Mouse (Mus musculus): ENCODE measurements at regions not wholly inside any gene's neighbourhood (a gene's known extent, or its start where the extent isn't known, plus 50 kb on each side); places are given as distances from the start of the nearest gene placed in this dataset.
A peak's percentile ranks its signal among the peaks of the same experiment; 100 is the strongest.
"Not testable (repeated sequence)": the region's sequence is repeated elsewhere in the genome, so short reads cannot be mapped to it uniquely, and the experiment has no call there.

DNA sequence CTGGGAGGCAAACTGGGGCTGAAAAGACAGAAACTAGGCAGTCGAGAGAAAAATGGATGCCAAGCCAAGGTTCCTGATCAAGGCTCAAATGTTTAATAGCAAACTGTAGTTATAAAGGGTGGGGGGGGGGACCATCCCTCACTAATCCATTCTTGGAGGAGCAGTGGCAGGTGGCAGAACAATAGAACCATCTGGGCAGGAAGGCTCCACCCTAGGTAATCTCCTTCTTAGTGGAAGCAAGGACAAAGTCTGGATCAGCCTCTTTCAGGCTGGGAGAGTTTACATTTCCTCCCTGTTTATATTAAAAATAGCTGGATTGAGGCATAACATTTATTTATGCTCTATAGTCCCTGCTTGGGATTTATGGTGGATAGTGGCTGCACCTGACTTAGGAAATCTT, 180.8 kb downstream of the Cdh9 start:
- no peak for DNase-seq

DNA sequence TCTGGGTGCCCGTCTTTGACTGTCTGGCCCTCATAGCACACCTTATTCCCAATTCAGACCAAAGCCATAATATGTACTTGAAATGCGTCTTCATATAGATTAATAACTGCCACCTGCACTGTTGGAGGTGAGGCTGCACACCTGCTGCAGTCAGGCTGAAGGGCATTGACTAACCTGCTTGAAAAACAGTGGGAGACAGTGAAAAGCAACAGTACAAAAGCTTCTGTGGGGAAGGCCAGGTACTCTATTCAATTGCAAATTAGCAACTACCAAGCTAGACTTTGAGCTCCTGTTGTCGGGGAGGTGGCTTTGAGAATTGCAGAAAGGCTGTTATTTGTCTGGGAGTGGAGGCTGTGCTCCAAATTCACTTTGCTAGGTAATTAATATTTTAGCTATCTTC, 181.4 kb downstream of the Cdh9 start:
- DNase-seq = not testable (repeated sequence)

DNA sequence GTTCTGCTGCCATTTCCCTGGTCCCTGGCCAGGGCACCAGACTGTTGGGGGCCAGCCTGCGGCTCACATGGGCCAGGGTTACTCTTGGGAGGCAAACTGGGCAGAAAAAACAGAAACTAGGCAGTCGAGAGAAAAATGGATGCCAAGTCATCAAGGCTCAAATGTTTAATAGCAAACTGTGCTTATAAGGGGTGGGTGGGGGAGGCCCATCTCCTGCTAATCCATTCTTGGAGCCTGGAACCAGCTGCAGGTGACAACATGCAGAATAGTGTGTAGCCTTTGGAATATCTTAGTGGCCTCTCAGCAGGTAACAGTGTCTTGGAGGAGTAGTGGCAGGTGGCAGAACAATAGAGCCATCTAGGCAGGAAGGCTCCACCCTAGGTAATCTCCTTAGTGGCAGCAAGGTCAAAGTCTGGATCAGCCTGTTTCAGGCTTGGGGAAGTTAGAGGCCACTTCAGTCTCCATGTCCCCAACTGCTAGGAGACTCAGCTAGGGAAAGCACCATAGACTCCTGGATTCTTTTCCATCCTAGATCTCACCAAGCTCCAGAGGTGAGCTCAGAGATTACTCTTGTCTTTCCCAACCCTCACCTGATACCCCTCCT, 186.5 kb downstream of the Cdh9 start:
- DNase-seq = no peak

DNA sequence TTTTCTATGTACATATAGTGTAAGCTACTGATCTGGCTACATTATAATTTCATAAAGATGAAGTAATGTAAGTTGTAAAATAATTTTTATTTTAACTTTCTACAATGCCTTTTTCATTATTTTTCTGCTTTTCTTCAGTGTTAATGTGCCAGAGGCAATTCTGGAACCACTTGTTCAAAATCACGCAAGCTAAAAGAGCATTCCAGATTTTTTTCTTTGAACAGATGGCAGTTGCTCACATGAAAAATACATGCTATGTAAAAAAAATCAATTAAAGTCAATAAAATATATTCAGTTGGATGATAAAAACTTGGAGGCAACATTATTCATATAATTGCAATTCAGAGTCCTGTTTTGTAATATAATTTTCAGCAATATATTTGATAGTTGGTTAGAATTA, 194.7 kb downstream of the Cdh9 start:
- no peak for DNase-seq

DNA sequence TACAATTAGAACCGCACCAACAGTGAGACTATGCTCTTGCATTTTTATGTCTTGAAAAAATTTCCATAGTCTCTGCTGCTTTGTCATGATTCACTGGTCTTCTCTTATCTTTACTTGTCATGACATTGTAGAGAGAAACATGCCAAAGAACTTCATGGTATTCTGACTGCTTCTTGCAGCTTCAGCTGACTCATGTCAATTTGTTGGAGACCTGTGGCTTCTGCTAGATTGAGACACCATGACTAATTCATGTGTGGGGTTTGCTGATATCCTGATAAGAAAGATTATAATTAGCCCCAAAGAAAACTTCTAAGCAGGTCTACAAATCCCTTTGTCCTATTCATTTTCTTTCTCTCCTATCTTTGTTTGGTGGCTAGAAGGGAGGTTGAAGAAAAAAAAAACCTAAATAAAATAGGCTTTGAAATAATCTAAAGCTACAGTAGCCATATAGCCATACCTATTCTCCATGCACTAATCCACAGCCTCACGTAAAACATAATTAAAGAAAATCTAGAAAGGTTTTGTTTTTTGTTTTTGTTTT, 204.7 kb downstream of the Cdh9 start:
- no peak for DNase-seq

DNA sequence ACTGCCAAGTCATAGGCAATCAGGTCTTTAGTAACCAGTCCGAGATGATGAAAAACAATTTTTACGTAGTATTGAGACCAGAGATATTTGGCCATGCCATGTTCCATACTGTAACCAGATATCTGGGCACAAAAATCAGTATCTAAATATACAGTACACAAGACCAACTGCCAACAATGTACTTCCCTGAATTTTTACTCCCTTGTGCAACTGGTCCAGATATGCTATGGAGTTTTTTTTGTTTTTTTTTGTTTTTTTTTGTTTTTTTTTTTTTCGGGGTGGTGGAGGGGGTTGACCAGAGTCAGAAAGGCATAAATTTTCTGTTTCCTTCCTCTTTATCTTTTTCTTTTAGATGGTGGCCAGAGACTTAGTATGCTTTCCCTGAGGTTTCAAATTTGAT, 205.9 kb downstream of the Cdh9 start:
- DNase-seq = no peak

DNA sequence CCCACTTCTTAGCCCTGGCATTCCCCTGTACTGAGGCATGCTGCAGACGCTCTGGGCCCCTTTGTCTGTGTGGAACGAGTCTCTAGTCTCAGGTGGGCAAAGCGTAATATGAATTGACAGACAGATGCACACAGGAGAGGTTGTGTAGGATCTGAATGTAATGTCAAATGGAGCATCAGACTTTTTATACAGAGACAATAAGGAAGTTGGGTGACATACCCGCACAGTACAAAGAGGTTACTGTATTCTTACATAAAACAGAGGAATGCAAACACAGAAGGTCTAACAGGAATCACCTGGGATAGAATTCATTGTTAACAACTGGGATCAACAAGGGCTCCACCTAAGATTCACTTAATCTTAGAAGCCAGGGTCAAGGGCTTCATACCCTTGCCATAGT, 247.3 kb downstream of the Cdh9 start:
- DNase-seq = not testable (repeated sequence)

DNA sequence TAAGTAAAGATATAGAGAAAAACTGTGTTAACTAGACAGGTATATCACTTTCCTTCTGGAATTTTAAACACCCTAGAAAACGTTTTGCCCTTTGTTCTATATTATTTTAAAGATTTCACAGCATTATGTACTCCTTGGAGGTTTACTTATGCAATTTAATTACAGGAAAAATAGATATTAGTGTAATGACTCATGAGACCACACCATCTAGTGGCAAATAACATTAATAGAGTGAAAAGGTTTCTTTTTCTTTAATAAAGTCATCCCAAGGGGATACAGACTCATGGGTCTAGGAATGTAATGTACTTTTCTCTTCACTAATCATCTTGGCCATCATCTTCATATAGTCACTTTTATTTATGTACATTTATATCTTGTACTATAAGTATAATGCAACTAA, 262.3 kb downstream of the Cdh9 start:
- DNase-seq = no peak

DNA sequence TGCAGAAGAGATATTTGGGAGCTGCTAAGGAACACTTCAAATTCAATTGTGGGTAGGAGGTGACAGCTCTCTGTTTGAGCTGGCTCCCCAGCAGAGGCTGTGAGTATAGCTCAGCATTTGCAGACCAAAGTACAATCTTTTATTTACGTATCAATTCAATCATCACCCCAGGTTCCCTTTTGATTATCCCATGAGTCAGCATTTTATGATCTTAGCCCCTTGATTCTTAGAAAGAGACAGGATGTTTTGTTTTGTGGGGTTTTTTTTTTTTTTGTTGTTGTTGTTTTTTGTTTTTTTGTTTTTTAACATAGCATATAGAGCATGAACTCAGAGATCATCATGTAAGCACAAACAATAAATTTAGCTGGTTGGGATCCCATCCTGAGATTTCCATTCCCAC, 267.1 kb downstream of the Cdh9 start:
- no peak for DNase-seq

DNA sequence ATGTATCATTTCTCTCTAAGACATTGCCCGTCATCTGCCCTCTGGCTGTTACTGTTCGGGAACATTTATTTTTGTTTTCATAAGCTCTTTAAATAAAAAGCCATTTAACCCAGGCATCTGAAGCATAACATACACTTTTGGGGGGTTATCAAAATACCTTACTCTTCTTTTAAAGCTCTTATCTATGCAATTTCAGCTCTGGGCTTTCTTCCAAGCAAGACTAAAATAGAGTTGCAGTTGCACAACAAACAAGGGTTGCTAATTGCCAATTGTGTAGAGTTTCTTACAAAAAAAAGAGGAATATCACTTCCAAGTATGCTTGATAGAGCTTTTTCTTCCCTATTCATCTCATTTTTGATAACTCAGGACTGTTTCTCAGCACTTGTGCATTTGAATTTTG, 277.6 kb downstream of the Cdh9 start:
- DNase-seq = no peak

DNA sequence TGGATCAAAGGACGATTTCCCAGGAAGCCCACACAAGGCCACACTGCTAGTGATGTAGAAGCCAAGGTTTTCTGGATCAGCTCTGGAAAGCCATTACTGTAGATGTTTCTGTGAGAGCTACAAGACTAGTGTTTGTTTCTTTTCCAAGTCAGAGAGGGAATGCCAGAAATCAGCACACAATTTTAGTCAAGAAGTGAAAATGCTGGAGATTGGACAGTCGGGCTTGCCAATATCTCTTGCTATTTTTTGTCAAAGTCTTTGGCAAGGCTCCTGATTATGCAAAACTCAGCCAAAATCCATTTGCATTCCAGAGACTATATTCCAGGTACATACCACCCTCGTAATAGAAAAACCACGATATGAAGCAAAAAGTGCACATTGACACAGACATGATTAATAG, 279.3 kb downstream of the Cdh9 start:
- no peak for DNase-seq

DNA sequence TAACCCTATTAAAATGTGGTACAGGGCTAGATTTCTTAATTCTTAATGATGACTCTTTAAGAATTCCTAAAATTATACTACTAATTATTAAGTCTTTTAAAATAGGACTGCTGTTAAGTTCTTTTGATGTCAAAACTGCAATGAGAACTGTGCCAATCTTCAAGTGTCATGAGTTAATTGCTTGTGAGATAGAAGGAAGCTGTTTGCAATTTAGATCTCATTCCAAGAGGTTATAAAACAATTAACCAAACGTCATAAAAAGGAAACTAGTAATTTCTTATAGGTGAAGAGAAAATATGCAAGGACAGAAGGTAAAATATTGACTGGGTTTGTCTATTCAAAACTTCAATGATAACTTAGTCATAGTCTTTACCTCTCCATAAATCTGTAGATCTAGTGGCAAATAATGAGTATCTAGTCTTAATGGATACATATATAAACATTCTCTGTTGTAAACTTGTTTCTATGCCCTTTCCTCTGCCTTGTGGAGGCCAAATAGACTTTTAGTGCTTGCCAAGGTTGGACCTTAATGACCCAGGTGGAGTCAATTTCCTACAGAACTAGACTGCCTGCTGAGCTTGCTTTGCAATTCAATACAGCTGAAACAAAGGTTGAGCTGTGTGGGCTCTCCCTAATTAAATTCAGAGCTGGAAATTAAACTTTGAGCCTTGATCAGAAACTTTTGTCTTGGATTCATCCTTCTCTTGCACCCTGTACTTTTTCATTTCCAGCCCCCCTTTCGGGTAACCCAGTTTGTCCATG, 320.5 kb downstream of the Cdh9 start:
- no peak for DNase-seq

DNA sequence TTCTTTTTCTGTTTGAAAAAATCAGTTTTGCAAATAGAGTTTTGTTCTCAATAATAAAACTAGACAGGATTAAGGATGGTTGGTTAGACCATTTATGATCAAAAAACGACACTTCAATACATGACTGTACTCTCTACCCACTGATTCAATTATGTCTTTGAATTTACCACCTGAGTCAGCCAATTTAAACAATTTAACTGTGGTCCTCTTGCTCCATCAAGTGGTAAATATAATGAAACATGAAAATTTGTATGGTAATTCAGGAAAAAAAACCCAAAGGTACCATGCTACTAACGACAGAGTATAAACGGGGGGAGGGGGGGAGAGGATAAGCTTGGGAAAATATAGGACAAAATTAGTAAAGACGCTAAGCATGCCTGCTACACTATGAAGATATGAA, 341.2 kb downstream of the Cdh9 start:
- no peak for DNase-seq

DNA sequence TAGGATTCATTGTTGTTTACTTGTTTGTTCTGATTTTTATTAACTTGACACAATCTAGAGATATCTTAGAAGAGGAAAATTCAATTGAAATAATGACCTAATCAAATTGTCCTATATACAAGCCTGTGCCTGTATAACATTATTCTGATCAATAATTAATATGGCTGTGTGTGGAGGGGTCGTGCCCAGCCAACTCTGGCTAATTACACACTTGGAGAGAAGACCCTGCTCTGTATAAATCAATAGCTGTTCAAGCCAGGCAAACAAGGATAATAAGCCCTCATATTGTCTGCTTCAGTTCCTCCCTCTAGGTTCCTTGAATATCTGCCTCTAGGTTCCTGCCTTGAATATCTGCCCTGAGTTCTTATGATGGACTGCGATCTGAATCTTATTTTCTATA, 355.5 kb downstream of the Cdh9 start:
- DNase-seq = no peak

DNA sequence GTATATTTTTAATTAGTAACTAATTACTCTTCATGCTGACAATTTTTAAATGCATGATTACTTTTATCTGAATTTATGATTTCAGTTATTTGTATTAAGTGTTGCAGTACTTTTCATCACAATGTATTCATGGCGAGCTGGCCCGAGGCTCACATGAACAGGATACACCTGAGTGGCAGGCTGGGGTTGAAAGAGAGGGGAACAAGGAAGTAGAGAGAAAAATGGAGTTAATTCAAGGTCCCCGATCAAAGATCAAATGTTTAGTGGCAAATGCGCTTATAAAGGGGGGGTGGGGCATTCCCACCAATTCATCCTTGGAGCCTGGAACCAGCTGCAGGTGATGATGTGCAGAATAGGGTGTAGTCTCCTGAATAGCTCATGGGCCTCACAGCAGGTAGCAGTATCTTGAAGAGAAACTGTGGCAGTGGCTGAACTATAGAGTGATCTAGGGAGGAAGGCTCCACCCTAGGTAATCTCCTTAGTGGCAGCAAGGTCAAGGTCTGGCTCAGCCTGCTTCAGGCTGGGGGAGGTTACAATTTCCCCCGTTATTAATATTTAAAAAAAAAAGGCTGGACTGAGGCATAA, 360.2 kb downstream of the Cdh9 start:
- DNase-seq = no peak

DNA sequence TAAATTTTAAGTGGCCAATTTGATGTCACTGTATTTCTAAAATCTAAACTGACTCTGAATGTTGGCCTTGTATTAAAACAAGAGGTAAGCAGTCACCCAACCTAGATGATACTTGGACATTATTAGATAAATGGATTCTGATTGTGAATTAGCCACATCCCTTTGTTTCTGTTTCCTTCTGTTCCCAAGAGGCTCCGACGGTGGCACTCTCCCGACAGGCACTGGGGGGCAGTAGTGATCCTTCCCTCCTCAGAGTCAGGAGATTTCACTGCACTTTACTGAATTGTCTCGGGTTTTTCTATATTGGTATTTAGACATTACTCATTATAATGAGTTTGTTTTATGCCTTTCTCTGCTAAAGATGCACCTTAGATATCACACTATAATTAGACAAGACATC, 370.4 kb downstream of the Cdh9 start:
- peak; percentile 1 for DNase-seq

DNA sequence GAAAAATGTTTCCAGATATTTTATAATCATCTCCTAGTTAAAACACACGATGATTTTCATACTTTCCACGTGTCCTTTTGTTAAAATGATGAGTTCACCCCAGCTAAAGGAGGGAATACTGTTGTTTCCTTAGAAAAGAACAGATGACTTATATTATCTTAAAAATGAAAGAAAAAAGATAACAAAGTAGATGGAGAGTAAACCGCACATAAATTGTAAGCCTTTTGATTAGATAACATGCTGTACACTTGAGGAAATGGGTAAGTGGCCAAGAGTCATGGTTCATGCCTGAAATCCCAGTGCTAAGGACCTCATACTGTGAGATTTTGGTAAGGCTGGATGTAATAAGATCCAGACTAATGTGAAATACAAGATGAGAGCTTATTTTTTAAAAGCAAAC, 372.6 kb downstream of the Cdh9 start:
- no peak for DNase-seq

DNA sequence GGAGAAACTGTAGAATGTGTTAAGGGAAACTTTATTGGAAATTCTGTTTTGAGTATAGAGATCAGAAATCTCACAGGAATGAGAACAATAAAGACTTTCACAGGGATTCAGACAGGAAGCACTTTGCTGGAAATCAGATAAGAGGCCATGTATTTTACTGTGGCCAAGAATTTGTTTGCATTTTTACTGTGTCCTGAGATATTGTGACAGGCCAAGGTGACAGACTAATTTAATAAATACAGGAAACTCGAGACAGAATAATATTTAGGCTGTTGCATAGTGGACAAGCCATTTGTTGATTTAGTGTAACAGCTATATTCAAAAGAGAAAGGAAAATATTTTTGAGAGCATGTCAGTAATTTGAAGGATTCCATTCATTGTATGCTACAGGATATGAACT, 407.2 kb downstream of the Cdh9 start:
- DNase-seq = no peak

DNA sequence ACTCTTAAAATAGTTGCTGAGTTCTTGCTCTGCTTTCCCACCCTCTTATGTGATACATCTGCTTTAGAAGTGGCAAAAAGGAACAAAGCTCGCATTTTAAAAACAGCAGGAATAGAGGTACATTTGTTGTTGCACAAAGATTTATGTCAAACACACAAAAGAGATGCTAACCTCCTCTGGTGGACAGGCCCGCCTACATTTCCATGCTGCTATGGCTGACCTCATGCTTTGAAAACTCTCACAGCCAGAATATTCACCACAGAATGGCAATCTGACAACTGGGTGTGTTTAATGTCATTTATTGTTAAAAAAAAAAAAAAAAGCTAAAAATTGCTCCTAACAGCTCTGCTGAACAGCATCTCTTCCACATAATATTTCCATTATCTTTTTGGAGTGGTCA, 451.6 kb downstream of the Cdh9 start:
- no peak for DNase-seq

DNA sequence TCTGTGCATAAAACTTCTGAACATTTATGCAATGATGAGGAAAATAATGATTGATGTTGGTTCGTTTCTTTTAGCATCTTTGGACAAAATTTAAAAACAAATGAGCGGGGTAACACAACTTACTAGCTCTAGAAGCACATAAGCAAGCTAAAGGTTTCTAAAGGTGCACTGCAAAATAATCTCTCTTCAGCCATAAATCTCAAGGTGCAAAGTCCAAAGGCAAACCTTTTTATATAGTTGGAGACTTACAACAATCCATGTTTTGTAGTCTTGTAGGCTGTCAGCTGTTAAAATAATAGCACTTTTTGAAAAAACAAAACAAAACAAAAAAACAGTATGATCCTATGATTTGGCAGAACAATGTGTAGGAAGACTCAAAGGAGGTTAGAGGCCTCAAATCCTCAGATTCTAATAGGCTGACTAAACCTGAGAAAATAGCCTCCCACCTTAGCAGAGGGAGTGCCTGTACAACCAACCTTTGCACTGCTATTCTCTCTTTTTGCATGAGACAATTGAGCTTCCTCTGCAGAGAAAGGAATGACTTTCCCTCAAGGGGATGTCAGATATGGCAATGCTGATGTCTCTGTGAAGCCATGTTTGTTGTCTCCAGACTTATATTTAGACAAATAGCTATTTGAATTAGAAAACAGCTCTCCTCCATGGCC, 452.9 kb downstream of the Cdh9 start:
- no peak for DNase-seq

DNA sequence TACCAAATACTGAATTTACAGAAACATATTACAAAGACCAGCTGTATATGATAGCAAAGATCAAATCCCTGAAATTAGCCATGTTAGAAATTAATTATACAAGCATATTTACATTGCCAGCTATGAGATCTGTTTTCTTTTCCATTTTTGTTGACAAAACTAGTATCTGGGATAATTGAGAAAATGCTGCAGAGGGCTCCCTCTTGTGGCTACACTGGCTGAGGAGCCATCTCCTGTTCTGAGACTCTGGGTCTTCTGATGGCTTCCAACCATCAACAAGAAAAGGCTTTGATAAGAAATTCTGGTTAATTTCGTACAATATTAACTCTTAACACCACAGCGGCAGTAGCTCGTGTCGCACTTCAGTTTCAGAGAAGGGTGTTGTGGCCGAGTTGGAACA, 466.9 kb downstream of the Cdh9 start:
- no peak for DNase-seq

DNA sequence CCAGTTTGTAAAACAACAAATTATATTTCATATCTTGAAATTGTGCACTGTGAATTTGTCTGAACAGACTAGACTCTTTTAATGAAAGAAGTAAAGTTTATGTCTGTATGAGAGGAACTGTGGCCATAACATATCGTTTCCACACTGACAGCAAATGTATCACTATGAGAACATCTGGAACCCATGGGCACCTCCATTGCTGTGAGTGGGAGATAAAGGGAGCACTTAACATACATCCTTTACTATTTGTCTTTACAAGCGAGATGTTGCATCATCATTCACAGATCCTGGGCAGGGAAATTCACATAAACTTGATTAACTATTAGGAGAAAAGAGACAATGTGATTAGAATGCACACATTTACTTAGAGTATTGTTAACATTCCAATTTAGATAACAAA, 476.2 kb downstream of the Cdh9 start:
- no peak for DNase-seq

DNA sequence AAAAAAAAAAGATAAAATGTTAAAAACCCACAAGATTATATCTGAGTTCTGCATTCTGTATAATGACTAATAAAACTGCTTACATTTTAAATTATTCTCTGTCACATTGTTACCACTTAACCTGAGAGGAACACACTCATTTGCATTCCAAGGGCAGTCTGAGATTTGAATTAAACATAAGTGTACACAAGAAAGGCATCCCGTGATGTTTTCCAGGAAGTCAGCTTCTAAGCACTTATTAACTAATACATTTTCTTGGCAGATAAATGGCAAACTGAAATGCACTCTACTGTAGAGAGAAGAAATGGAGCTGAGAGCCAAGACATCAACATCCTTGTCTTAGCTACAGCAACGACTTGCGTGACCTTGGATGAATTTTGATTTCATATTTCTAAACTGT, 516.5 kb downstream of the Cdh9 start:
- no peak for DNase-seq

DNA sequence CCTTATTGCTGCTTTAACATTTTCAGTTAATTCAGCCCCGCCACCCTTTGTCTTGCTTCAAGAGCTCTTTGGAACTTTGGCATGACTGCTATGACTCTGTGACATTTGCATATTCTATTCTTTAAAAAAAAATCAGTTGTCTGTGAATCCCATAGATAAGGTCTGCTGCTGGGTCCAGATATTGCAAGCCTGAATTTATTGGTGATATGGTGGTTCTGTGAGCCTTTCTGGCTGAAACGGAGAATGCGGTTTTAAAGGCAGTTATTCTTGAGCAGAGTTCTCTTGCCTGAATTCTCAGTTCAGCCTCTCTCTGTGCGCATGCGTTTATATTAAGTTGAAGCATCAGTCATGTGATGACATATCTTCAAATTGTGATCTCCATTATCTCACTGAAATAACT, 560.7 kb downstream of the Cdh9 start:
- DNase-seq = no peak
